Mouse (Mus musculus) intestine, embryonic 14.5 days (tissue): ENCODE measurements around the gene Mycn. TPM values are rescaled to one million over a fixed set of nuclear protein-coding genes. Genes with fewer than 3 reads are reported as not detected.

ENCODE experiments used
- ATAC-seq: fragments of 200-750 bp; cut with Nextera tagmentation; replicated peaks from 2 replicates; pipeline ENCODE4 v1.8.0; 2017; ENCODE audit warnings: low read depth, moderate number of reproducible peaks, moderate TSS enrichment, moderate library complexity; ENCODE audit not compliant: low FRiP score, low TSS enrichment
- DNase-seq: peaks from one replicate; pipeline ENCODE4 v3.0.0-alpha.2; 2018; ENCODE audit warnings: low spot score
- H3K27ac ChIP-seq: fragments of 300-500 bp; sonication (generic); 2 replicates; pipeline ENCODE4 v1.5.1; 2014; ENCODE audit warnings: low read depth, mild to moderate bottlenecking, control low read depth
- H3K27me3 ChIP-seq: fragments of 300-500 bp; sonication (generic); replicated peaks from 2 replicates; pipeline ENCODE4 v1.6.1; 2014; ENCODE audit warnings: low read length, control low read depth; ENCODE audit not compliant: control insufficient read depth, insufficient read depth
- H3K36me3 ChIP-seq: fragments of 300-500 bp; sonication (generic); 2 replicates; pipeline ENCODE4 v1.6.1; 2014; ENCODE audit warnings: low read length, control low read depth; ENCODE audit not compliant: control insufficient read depth, insufficient read depth
- H3K4me1 ChIP-seq: fragments of 300-500 bp; sonication (generic); replicated peaks from 2 replicates; pipeline ENCODE4 v1.6.1; 2014; ENCODE audit warnings: low read length, control low read depth, mixed read lengths; ENCODE audit not compliant: control insufficient read depth, insufficient read depth
- H3K4me2 ChIP-seq: fragments of 300-500 bp; sonication (generic); 2 replicates; pipeline ENCODE4 v1.6.1; 2014; ENCODE audit warnings: low read length
- H3K4me3 ChIP-seq: fragments of 300-500 bp; sonication (generic); 2 replicates; pipeline ENCODE4 v1.5.1; 2014; ENCODE audit warnings: low read depth, low read length, control low read depth, mixed read lengths
- H3K9ac ChIP-seq: fragments of 300-500 bp; sonication (generic); 2 replicates; pipeline ENCODE4 v1.6.1; 2014; ENCODE audit warnings: mild to moderate bottlenecking, low read length
- H3K9me3 ChIP-seq: fragments of 300-500 bp; sonication (generic); 2 replicates; pipeline ENCODE4 v1.6.1; 2016; ENCODE audit warnings: low read length, control low read depth; ENCODE audit not compliant: control insufficient read depth
- WGBS: fragments of 180-500 bp; shearing (Covaris S2); extraction: QIAGEN DNeasy Blood & Tissue Kit; methylation state at CpG from one replicate; pipeline ENCODE4 v1.1.7; 2014; 5-methylcytosine and 5-hydroxymethylcytosine counted together
- polyA plus RNA-seq: library from polyadenylated mRNA; unstranded; fragments of >200 nt; fragmentation: Nextera tagmentation; extraction: Ambion mirVana; gene quantifications from 2 replicates; pipeline ENCODE4 v1.2.1, GENCODE M21; 2014

Mycn gene
- 78.2 and 78.3 TPM in 2 replicates for polyA plus RNA-seq

GRCm38 (mm10) chr12:12941661-12942363 lies at the start of gene Mycn:
Gene Mycn, minus strand, starts transcription at chr12:12941914.
- ATAC-seq, result peak; percentile 82
- peak within 1 kb of the TSS; percentile 62 for H3K9ac ChIP-seq
- under 1% methylated on average over 37 of the region's 38 CpGs for WGBS

GRCm38 (mm10) chr12:12987376-12987775 lies 45.7 kb upstream of the Mycn start:
- no peaks in the 10 kb centered on the region for H3K27me3 ChIP-seq
- H3K4me1 ChIP-seq, result no peaks in the 10 kb centered on the region
- DNase-seq, result peak; percentile 33
- H3K36me3 ChIP-seq, result no peaks in the 10 kb centered on the region
- ATAC-seq, result no peak
- H3K27ac ChIP-seq, result no peak overlapping the region
- H3K9me3 ChIP-seq, result no peaks in the 10 kb centered on the region
- no peak overlapping the region for H3K9ac ChIP-seq
- WGBS, result 86% methylated on average over 8 of the region's 8 CpGs
- H3K4me3 ChIP-seq, result no peak overlapping the region
- H3K4me2 ChIP-seq, result no peak overlapping the region

More at GRCm38 (mm10) chr12:12941661-12942363, at the start of gene Mycn:
- Histone ChIP-seq H3K4me1 (peaks cover 8% of the 10 kb centered on the region; the same call in 1 of the 2 replicates), H3K36me3 (peaks cover 8% of the 10 kb centered on the region), H3K27ac (peak within 1 kb of the TSS; percentile 83), H3K27me3 (no peaks in the 10 kb centered on the region), H3K9me3 (no peaks in the 10 kb centered on the region), H3K4me2 (peak within 1 kb of the TSS; percentile 80), H3K4me3 (peak within 1 kb of the TSS; percentile 75)
- DNase-seq, result peak; percentile 92

- no peak overlapping the region for H3K27ac ChIP-seq
- H3K4me3 ChIP-seq, result no peak overlapping the region
Observed at GRCm38 (mm10) chr12:12986612-12987206, 45.0 kb upstream of the Mycn start.

GRCm38 (mm10) chr12:12983032-12983431 lies 41.3 kb upstream of the Mycn start:
- H3K9me3 ChIP-seq, result no peaks in the 10 kb centered on the region
- no peaks in the 10 kb centered on the region for H3K4me1 ChIP-seq
- no peak for ATAC-seq
- no peaks in the 10 kb centered on the region for H3K36me3 ChIP-seq
- WGBS, result 75% methylated on average over 1 of the region's 1 CpGs
- no peak overlapping the region for H3K4me2 ChIP-seq
- H3K27me3 ChIP-seq, result no peaks in the 10 kb centered on the region
- no peak overlapping the region for H3K27ac ChIP-seq
- no peak overlapping the region for H3K4me3 ChIP-seq
- no peak overlapping the region for H3K9ac ChIP-seq
- DNase-seq, result no peak

More at GRCm38 (mm10) chr12:12986612-12987206, 45.0 kb upstream of the Mycn start:
- Histone ChIP-seq H3K4me1 (no peaks in the 10 kb centered on the region), H3K4me2 (no peak overlapping the region), H3K27me3 (no peaks in the 10 kb centered on the region), H3K36me3 (no peaks in the 10 kb centered on the region), H3K9ac (no peak overlapping the region), H3K9me3 (no peaks in the 10 kb centered on the region)
- DNase-seq, result no peak
- ATAC-seq, result no peak
- 79% methylated on average over 20 of the region's 20 CpGs for WGBS

GRCm38 (mm10) chr12:12975397-12975796 lies 33.7 kb upstream of the Mycn start:
- H3K4me2 ChIP-seq, result no peak overlapping the region
- ATAC-seq, result no peak
- no peak overlapping the region for H3K4me3 ChIP-seq
- H3K9ac ChIP-seq, result no peak overlapping the region
- no peak for DNase-seq
- no peaks in the 10 kb centered on the region for H3K27me3 ChIP-seq
- H3K36me3 ChIP-seq, result no peaks in the 10 kb centered on the region
- no peak overlapping the region for H3K27ac ChIP-seq
- 71% methylated on average over 1 of the region's 1 CpGs for WGBS
- peaks cover 6% of the 10 kb centered on the region for H3K4me1 ChIP-seq
- H3K9me3 ChIP-seq, result no peaks in the 10 kb centered on the region

- WGBS, result 19% methylated on average over 8 of the region's 8 CpGs
Observed at GRCm38 (mm10) chr12:12972756-12973435, 31.2 kb upstream of the Mycn start.

GRCm38 (mm10) chr12:12967946-12968345 lies 26.2 kb upstream of the Mycn start:
- Histone ChIP-seq H3K9me3 (no peaks in the 10 kb centered on the region), H3K27me3 (no peaks in the 10 kb centered on the region), H3K27ac (no peak overlapping the region), H3K4me1 (no peaks in the 10 kb centered on the region), H3K4me2 (no peak overlapping the region), H3K36me3 (no peaks in the 10 kb centered on the region), H3K9ac (no peak overlapping the region), H3K4me3 (no peak overlapping the region)
- ATAC-seq, result no peak
- 63% methylated on average over 2 of the region's 2 CpGs for WGBS
- no peak for DNase-seq

More at GRCm38 (mm10) chr12:12972756-12973435, 31.2 kb upstream of the Mycn start:
- Histone ChIP-seq H3K9me3 (no peaks in the 10 kb centered on the region), H3K27me3 (no peaks in the 10 kb centered on the region), H3K27ac (peak overlapping the region; percentile 51; the same call in 1 of the 2 replicates), H3K4me2 (no peak overlapping the region), H3K9ac (no peak overlapping the region), H3K4me1 (peaks cover 6% of the 10 kb centered on the region), H3K4me3 (no peak overlapping the region), H3K36me3 (no peaks in the 10 kb centered on the region)
- no peak for ATAC-seq
- no peak for DNase-seq

- ATAC-seq (no peak), DNase-seq (no peak)
- H3K4me1 ChIP-seq, result no peaks in the 10 kb centered on the region
- no peaks in the 10 kb centered on the region for H3K36me3 ChIP-seq
- no peaks in the 10 kb centered on the region for H3K9me3 ChIP-seq
- H3K4me3 ChIP-seq, result no peak overlapping the region
- 87% methylated on average over 3 of the region's 3 CpGs for WGBS
- no peak overlapping the region for H3K27ac ChIP-seq
- no peak overlapping the region for H3K9ac ChIP-seq
- H3K4me2 ChIP-seq, result no peak overlapping the region
- H3K27me3 ChIP-seq, result no peaks in the 10 kb centered on the region
Observed at GRCm38 (mm10) chr12:12964856-12965255, 23.1 kb upstream of the Mycn start.
